Mouse (Mus musculus): Measurements from ENCODE around the gene Pip4p1.

Gene Pip4p1

GRCm38 (mm10) chr14:50892541-50893459 is 37.9 kb downstream of the Pip4p1 start:
- DNase-seq = no peak

GRCm38 (mm10) chr14:50892091-50892490 is 38.6 kb downstream of the Pip4p1 start:
- DNase-seq = no peak

GRCm38 (mm10) chr14:50891621-50892020 is 39.0 kb downstream of the Pip4p1 start:
- DNase-seq = no peak

GRCm38 (mm10) chr14:50876236-50876950 is 54.3 kb downstream of the Pip4p1 start:
- DNase-seq = peak; percentile 57
